Mouse (Mus musculus): ENCODE data around the gene Zfp280b.
"Not testable (repeated sequence)": the region's sequence is repeated elsewhere in the genome, so short reads cannot be mapped to it uniquely, and the experiment has no call there.

Gene Zfp280b

GRCm38 (mm10) chr10:76030496-76030895, 2.0 kb upstream of the Zfp280b start:
- no peak for DNase-seq (ENCODE audit: low spot score)

- no peak for DNase-seq (ENCODE audit: low spot score)
Observed at GRCm38 (mm10) chr10:76031511-76032401, 694 bp upstream of the Zfp280b start.

GRCm38 (mm10) chr10:76033119-76033455, 637 bp downstream of the Zfp280b start:
- DNase-seq (ENCODE audit: low spot score), result no peak

- no peak for DNase-seq (ENCODE audit: low spot score)
Observed at GRCm38 (mm10) chr10:76034001-76034600, 1.7 kb downstream of the Zfp280b start.

GRCm38 (mm10) chr10:76035277-76035676, 2.8 kb downstream of the Zfp280b start:
- DNase-seq (ENCODE audit: low spot score), result no peak

GRCm38 (mm10) chr10:76036962-76037361, 4.5 kb downstream of the Zfp280b start:
- DNase-seq (ENCODE audit: low spot score), result no peak

GRCm38 (mm10) chr10:76045343-76045742, 12.9 kb downstream of the Zfp280b start:
- DNase-seq (ENCODE audit: low spot score), result no peak

- peak; percentile 21 for DNase-seq (ENCODE audit: low spot score)
Observed at GRCm38 (mm10) chr10:76046754-76047153, 14.3 kb downstream of the Zfp280b start.

GRCm38 (mm10) chr10:76047182-76047869, 14.9 kb downstream of the Zfp280b start:
- no peak for DNase-seq (ENCODE audit: low spot score)

GRCm38 (mm10) chr10:76048967-76049366, 16.5 kb downstream of the Zfp280b start:
- no peak for DNase-seq (ENCODE audit: low spot score)

GRCm38 (mm10) chr10:76051860-76052259, 19.4 kb downstream of the Zfp280b start:
- no peak for DNase-seq (ENCODE audit: low spot score)

GRCm38 (mm10) chr10:76062439-76062838, 30.0 kb downstream of the Zfp280b start:
- DNase-seq (ENCODE audit: low spot score), result no peak

- no peak for DNase-seq (ENCODE audit: low spot score)
Observed at GRCm38 (mm10) chr10:76067674-76068613, 35.5 kb downstream of the Zfp280b start.

GRCm38 (mm10) chr10:76072080-76072479, 39.6 kb downstream of the Zfp280b start:
- DNase-seq (ENCODE audit: low spot score), result not testable (repeated sequence)

- not testable (repeated sequence) for DNase-seq (ENCODE audit: low spot score)
Observed at GRCm38 (mm10) chr10:76077008-76077407, 44.6 kb downstream of the Zfp280b start.

Measured in testis, postnatal 14 days (tissue).